Mouse (Mus musculus) mouse trophoblast stem cell (cell line): ENCODE measurements at regions not wholly inside any gene's neighbourhood (a gene's known extent, or its start where the extent isn't known, plus 50 kb on each side); places are given as distances from the start of the nearest gene placed in this dataset.

Experiments
- in situ Hi-C, 2 experiments: fragments of 300-500 bp; cut with MseI, MboI; formaldehyde crosslinking; loops; 2 replicates in 1 of 2; 3 replicates in 1 of 2; pipeline ENCODE4 v1.15.1; 2025

GRCm38 (mm10) chr8:8193036-8193435 is 468.0 kb downstream of the Efnb2 start:
- in situ Hi-C loops = no loop called here

GRCm38 (mm10) chr8:8186046-8186445 is 475.0 kb downstream of the Efnb2 start:
- in situ Hi-C loops = no loop called here

GRCm38 (mm10) chr8:8183233-8183622 is 477.8 kb downstream of the Efnb2 start:
- in situ Hi-C loops = no loop called here

- in situ Hi-C loops = no loop called here
Measured at GRCm38 (mm10) chr8:8182616-8183232, 478.3 kb downstream of the Efnb2 start.

GRCm38 (mm10) chr8:8182108-8182507 is 478.9 kb downstream of the Efnb2 start:
- in situ Hi-C loops = no loop called here

- in situ Hi-C loops = no loop called here
Measured at GRCm38 (mm10) chr8:8174286-8174685, 486.8 kb downstream of the Efnb2 start.

GRCm38 (mm10) chr8:8168674-8169073 is 492.4 kb downstream of the Efnb2 start:
- in situ Hi-C loops = no loop called here

GRCm38 (mm10) chr8:8168250-8168649 is 492.8 kb downstream of the Efnb2 start:
- in situ Hi-C loops = no loop called here

GRCm38 (mm10) chr8:8147527-8147926 is 513.5 kb downstream of the Efnb2 start:
- in situ Hi-C loops = no loop called here

GRCm38 (mm10) chr8:8142933-8143495 is 518.0 kb downstream of the Efnb2 start:
- in situ Hi-C loops = no loop called here

GRCm38 (mm10) chr8:8142461-8142860 is 518.6 kb downstream of the Efnb2 start:
- in situ Hi-C loops = no loop called here

GRCm38 (mm10) chr8:8139720-8140119 is 521.3 kb downstream of the Efnb2 start:
- in situ Hi-C loops = no loop called here

GRCm38 (mm10) chr8:8133001-8133785 is 527.8 kb downstream of the Efnb2 start:
- in situ Hi-C loops = no loop called here

- in situ Hi-C loops = no loop called here
Measured at GRCm38 (mm10) chr8:8131961-8132376, 529.1 kb downstream of the Efnb2 start.

- in situ Hi-C loops = no loop called here
Measured at GRCm38 (mm10) chr8:8130806-8131205, 530.2 kb downstream of the Efnb2 start.

- in situ Hi-C loops = no loop called here
Measured at GRCm38 (mm10) chr8:8115595-8116429, 545.2 kb downstream of the Efnb2 start.

GRCm38 (mm10) chr8:8114604-8115003 is 546.4 kb downstream of the Efnb2 start:
- in situ Hi-C loops = no loop called here

- in situ Hi-C loops = no loop called here
Measured at GRCm38 (mm10) chr8:8109785-8110350, 551.2 kb downstream of the Efnb2 start.

GRCm38 (mm10) chr8:8103492-8103891 is 557.5 kb downstream of the Efnb2 start:
- in situ Hi-C loops = no loop called here

GRCm38 (mm10) chr8:8102010-8102727 is 558.9 kb downstream of the Efnb2 start:
- in situ Hi-C loops = no loop called here

- in situ Hi-C loops = no loop called here
Measured at GRCm38 (mm10) chr8:8092551-8092950, 568.5 kb downstream of the Efnb2 start.
